Mouse (Mus musculus): ENCODE data around the gene Eif3m.

Eif3m gene

DNA sequence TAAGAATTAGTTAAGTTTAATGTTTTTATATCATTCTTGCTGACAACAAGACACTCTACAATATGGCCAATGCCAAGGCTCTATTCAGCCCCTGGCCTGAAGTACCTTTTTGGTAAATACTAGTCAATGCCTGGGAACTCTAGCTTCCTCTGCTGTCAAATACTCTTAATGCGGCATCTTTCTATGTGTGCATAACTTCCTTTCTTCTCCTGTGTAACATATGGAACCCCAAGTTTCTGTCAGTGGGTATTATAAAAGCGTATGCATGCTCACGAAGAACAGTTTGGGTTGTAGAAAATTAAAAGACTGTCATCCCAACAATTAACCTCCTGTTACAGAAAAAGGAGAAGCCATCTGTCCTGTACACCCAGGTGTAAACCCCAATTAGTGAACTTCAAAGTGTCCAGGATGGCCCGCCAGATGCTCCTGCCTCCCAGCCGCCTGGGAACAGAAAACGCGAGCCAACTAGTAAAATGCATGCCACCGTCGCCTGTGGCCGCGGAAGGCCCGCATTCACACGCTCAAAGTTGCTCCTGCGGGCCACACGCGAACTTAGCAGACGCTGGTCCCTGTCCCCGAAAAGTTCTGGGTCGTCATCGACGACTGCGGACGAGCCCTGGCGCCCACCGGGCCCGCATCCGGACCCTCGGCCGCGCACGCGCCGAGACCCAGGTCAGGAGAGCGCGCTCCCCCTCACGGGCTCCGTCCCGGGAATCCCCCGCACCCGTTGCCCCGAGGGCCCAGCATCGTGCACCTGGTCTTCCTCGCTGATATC, 501 bp downstream of the Eif3m start:
- DNase-seq, result no peak

DNA sequence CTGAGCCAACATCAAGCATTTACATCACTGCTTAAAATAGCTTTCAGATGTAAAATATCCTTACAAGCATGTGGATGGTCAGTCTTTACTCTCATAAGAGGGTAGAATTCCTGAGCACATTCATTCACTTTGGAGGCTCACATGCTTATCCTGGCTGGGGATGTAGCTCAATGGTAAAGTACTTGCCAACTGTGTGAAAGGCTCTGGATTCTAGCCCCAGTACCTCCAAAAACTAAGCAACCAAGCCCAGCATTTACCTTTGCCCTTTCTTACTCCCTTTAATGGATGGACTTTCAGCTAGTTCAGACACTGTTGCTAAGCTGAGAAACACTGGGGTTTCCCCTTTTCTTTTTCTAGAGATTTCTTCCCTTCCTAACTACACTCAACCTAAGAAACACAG, 9.6 kb downstream of the Eif3m start:
- no peak for DNase-seq

DNA sequence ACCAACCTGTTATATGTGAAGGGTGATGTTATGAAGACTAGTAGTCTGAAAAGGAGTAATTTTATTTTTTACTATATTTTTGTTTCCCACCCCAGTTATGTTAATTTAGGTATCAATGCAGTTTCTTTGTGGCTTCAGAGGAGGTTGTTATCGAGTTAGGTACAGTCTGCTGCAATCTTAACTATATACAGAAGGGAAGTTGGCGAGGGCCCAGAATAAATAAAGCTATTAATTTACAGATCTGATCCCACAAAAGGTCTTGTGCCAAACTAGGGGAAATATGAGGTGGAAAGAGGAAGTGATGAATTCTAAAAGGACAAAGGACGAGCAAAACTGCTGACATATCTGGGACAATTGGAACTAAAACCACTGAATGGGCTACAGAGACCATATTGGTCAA, 20.7 kb downstream of the Eif3m start:
- no peak for DNase-seq

DNA sequence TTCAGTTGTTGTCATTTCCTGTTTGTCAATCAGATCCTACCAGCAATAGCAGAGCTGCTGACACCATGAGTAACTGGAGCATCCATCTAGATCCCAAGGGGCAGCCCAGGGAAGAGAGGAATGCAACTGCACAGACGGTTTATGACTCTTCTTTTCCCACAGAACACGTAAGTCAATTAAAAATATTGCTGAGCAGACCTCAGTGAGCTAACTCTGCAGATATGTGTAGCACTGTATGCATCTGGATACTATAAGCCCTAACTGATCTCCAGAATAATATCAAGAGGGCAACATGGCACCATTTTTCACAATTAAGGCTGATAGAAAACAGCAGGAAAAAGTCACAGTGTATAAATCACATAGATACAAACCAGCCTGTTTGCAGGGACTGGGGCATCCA, 22.4 kb downstream of the Eif3m start:
- DNase-seq, result no peak

DNA sequence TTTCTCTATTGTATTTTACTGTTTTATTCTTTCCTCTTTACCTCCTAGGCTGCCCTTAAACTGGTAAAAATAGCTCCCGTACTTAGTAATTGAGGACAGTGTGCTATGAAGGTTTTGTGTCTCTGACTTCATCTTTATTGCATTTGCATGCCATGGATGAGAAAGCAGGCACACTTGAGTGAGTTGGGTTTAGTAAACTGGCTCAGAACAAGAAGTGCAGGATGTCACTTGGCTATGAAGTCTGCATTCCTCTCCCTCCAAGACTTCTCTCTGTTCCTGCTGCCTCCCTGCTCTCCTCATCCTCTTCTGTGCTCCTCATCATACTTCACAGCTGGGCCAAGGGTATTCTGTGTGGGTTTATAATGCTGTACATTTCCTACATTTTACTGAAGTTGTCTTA, 27.9 kb downstream of the Eif3m start:
- no peak for DNase-seq

DNA sequence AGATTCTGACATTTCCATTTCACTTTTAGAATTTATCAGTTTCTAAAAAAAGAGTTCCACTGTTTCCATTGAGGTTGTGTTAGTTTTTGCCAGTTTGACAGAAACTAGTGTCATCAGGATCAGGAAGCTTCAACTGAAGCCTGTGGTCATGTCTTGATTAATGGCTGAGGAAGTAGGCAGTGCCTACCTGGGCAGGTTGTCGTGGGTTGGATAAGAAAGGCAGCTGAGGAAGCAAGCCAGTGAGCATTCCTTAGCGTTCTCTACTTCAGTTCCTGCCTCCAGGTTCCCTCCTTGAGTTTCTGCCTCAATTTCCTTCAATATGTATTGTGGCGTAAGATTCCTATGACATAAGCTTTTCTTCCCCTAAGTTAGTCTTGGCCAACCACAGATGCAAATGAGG, 31.1 kb downstream of the Eif3m start:
- no peak for DNase-seq

DNA sequence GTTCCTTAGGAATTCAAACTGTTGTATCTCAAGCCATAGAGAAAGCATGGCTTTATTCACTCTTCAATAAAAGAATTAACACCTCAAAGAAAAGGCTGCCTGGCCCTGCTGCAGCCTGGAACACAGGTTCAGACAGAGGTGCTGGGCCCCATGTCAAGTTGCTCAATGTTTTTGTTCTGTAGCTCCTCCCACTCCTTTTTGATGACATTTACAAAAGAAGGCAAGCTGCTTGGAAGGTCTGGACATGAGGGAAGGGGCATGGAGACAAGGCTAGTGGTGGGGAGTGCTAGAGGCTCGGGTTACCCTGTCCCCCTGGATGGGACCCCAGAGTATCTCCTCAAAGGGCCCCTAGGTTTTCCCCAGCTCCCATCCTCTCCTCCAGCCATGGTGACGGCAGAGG, 35.2 kb downstream of the Eif3m start:
- DNase-seq, result no peak

DNA sequence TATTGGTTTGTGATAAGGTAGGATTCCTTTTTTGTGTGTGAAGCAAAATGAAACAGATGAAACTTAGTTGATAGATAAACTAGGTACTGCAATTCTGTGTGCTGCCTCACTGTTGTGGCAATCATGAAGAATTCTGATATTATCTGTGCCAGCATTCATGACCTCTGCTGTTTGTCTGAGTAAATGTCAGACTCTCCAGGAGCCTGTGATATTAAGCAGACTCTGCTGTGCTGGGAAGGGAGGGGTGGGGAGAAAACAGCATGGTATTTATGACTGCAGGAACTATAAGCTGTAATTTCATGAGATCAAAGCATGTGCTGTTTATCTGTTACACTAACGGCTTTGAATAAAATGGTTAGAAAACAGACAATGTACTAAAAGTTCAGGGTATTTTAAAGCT, 52.4 kb downstream of the Eif3m start:
- DNase-seq, result no peak
